Mouse (Mus musculus): ENCODE measurements at regions not wholly inside any gene's neighbourhood (a gene's known extent, or its start where the extent isn't known, plus 50 kb on each side); places are given as distances from the start of the nearest gene placed in this dataset.

DNA sequence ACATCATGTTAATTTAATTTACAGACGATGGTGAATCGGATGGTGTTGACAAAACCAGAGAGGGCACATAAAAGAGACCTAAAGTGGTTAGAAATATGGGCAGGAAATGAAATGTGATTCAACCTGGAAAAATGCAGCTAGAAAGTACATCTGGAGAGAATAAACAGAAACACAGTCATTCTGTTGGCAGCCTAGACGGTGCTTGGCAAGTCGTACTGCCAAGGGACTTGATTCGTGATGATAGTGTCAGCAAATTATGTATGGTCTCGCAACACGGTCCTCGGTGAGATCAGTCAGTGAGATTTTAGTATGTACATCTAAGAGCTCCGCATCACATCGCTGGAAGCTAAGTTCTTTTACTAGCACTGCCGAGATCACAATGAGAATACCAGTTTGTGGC is 338.3 kb upstream of the Pmfbp1 start:
- H3K36me3 ChIP-seq = no peaks in the 10 kb centered on the region
- no peak overlapping the region for H3K4me3 ChIP-seq (replicated peaks)
- 56% methylated on average over 11 of the region's 11 CpGs for WGBS
- no peak overlapping the region for H3K4me2 ChIP-seq
- H3K4me1 ChIP-seq = no peaks in the 10 kb centered on the region
- no peak overlapping the region for H3K9ac ChIP-seq
- no peaks in the 10 kb centered on the region for H3K9me3 ChIP-seq
- no peak overlapping the region for H3K27ac ChIP-seq
- H3K27me3 ChIP-seq (replicated peaks) = no peaks in the 10 kb centered on the region
- ATAC-seq (ENCODE audit: insufficient read depth, low FRiP score, low read depth) = no peak

DNA sequence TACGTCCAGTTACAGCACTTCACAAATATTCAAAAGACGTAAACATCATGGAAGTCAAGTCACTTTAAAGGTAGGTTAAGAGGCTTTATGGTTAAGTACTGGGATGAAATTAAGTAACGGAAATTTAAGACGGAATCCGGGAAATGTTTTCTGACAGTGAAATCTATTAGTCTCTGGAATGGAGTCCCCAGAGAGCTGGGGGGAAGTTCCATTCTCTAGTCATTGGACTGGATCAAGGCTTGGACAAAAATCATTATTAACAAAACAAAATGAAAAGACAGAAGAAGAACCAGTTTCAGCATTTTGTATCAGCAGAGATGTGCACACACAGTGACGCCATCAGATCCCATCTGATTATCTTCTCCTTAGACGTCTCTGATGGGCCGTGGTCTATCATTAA is 337.8 kb upstream of the Pmfbp1 start:
- 76% methylated on average over 8 of the region's 8 CpGs for WGBS

DNA sequence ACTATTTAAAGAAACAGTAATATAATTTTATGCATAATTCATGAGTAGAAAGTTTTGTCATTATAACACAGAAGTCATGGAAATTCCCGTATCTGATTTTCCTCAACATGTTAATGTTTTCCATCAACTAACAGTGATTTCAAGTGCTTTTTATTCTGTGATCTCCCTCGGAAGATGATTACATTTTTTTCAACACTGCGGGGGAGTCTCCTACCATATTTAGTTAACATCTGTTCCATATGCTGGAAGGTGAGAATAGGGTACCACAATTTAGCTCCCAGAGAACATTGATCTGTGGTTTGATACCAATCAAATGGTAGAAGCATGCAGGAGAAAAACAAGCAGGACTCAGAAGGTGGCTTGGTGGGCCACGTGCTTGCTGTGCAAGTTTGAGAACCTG is 321.1 kb upstream of the Pmfbp1 start:
- H3K27ac ChIP-seq = no peak overlapping the region
- no peak overlapping the region for H3K9ac ChIP-seq
- H3K9me3 ChIP-seq = no peaks in the 10 kb centered on the region
- H3K36me3 ChIP-seq = no peaks in the 10 kb centered on the region
- H3K4me2 ChIP-seq = no peak overlapping the region
- ATAC-seq (ENCODE audit: insufficient read depth, low FRiP score, low read depth) = no peak
- no peak overlapping the region for H3K4me3 ChIP-seq (replicated peaks)
- no peaks in the 10 kb centered on the region for H3K27me3 ChIP-seq (replicated peaks)
- no peaks in the 10 kb centered on the region for H3K4me1 ChIP-seq
- 81% methylated on average over 4 of the region's 4 CpGs for WGBS

More for the DNA sequence above, 337.8 kb upstream of the Pmfbp1 start:
- Histone ChIP-seq H3K36me3 (no peaks in the 10 kb centered on the region), H3K27ac (no peak overlapping the region), H3K27me3 (replicated peaks) (no peaks in the 10 kb centered on the region), H3K9ac (no peak overlapping the region), H3K9me3 (no peaks in the 10 kb centered on the region), H3K4me1 (no peaks in the 10 kb centered on the region), H3K4me3 (replicated peaks) (no peak overlapping the region), H3K4me2 (no peak overlapping the region)
- no peak for ATAC-seq (ENCODE audit: insufficient read depth, low FRiP score, low read depth)

DNA sequence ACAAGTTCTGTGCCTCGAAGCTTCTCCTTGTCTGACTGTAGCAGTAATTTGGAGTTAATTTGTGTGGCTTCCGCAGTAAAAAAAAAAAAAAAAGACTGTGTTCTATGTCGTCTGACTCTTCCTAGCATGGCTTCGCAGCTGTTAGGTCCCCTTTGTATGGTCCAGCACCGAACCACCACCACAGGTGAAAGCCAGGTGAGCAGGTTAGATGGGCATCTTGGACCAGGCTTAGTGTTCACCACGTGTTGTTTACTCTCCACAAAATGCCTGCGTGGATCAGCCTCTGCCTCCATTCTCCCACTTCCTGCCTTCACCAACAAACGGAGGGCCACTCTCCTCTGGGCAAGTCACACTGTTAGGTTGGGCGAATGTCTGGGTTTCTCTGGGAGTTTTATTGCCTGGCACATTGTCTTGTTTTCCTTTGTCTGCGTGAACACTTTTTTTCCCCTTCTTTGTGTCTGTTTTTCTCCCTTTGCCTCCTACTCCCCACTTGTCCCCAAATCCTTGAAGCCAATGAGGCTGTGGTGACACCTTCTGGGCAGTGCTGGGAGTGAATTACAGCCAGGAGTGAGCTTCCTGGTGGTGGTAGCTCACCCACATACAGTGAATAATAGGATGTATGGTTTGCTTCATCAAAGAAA is 308.1 kb upstream of the Pmfbp1 start:
- no peak overlapping the region for H3K9ac ChIP-seq
- peak; percentile 63; the same call in 1 of the 2 replicates for ATAC-seq (ENCODE audit: insufficient read depth, low FRiP score, low read depth)

DNA sequence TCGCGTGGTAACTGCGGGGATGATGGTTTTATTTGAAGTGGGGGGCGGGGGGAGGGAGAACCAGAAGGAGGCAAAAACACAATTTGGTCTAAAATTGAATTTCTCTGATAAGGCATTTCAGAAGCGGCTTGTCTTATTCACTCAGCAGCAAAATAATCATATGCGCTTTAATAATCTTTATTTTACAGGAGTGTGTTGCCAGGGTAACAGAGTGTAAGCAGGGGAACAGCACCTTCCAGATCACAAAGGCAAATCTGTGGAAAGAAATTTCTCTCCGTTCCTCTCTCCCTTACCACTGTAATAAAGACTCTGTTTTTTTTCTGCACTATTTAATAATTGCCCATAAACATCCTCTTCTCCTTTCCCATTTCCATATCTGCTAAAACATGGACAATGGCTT is 306.2 kb upstream of the Pmfbp1 start:
- Histone ChIP-seq H3K4me3 (replicated peaks) (no peak overlapping the region), H3K36me3 (no peaks in the 10 kb centered on the region), H3K9me3 (no peaks in the 10 kb centered on the region), H3K27ac (no peak overlapping the region), H3K4me1 (no peaks in the 10 kb centered on the region), H3K27me3 (replicated peaks) (no peaks in the 10 kb centered on the region), H3K9ac (no peak overlapping the region), H3K4me2 (no peak overlapping the region)
- ATAC-seq (ENCODE audit: insufficient read depth, low FRiP score, low read depth) = no peak
- 70% methylated on average over 7 of the region's 7 CpGs for WGBS

More for the DNA sequence above, 308.1 kb upstream of the Pmfbp1 start:
- Histone ChIP-seq H3K9me3 (no peaks in the 10 kb centered on the region), H3K4me3 (replicated peaks) (peak overlapping the region; percentile 10; the same call in 1 of the 2 replicates), H3K4me2 (peak overlapping the region; percentile 42), H3K36me3 (no peaks in the 10 kb centered on the region), H3K27me3 (replicated peaks) (no peaks in the 10 kb centered on the region), H3K27ac (no peak overlapping the region), H3K4me1 (no peaks in the 10 kb centered on the region)
- 28% methylated on average over 10 of the region's 10 CpGs for WGBS

DNA sequence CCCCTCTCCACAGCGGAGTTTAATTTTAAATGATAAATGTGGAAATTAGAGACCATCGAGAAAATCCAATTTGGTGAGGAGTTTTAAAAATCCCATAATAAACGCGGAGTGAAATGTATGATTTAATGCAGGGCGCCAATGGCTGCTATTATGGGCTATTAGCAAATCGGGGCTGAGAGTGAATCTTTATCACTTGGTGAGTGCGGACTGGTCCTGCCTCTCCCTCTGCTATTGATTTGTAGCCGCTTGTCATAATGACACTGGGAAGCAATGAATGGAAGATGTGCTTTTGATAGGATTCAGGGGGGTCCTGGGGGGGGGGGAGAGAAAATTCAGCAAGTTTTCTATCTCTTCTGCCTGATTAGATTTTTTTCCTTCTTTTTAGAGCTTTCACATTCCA is 279.6 kb upstream of the Pmfbp1 start:
- no peak for ATAC-seq (ENCODE audit: insufficient read depth, low FRiP score, low read depth)
- Histone ChIP-seq H3K27me3 (replicated peaks) (no peaks in the 10 kb centered on the region), H3K4me1 (no peaks in the 10 kb centered on the region), H3K4me3 (replicated peaks) (no peak overlapping the region), H3K36me3 (no peaks in the 10 kb centered on the region), H3K9ac (no peak overlapping the region), H3K9me3 (no peaks in the 10 kb centered on the region), H3K4me2 (no peak overlapping the region), H3K27ac (no peak overlapping the region)
- WGBS = 74% methylated on average over 8 of the region's 8 CpGs

DNA sequence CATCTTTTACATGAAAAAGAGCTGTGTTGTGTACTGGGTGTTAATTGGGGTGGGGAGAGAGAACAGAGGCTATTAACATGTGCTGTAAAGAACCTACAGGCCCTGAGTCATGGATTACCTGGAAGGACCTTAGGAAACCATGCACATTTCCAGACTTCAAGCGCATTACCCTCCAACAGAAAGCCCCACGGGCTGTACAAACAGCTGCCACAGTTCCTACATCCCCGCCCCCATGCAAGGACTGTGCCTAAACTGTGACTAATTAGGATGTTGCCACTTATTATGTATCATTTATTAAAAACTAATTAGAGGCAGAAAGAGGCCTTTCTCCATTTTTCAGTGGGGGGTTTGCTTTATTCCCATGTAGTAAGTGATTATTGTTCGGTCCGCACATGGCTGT is 277.5 kb upstream of the Pmfbp1 start:
- Histone ChIP-seq H3K27me3 (replicated peaks) (no peaks in the 10 kb centered on the region), H3K4me1 (no peaks in the 10 kb centered on the region), H3K9ac (no peak overlapping the region), H3K36me3 (no peaks in the 10 kb centered on the region), H3K27ac (no peak overlapping the region), H3K9me3 (no peaks in the 10 kb centered on the region), H3K4me3 (replicated peaks) (no peak overlapping the region), H3K4me2 (no peak overlapping the region)
- WGBS = 72% methylated on average over 5 of the region's 5 CpGs
- ATAC-seq (ENCODE audit: insufficient read depth, low FRiP score, low read depth) = no peak

DNA sequence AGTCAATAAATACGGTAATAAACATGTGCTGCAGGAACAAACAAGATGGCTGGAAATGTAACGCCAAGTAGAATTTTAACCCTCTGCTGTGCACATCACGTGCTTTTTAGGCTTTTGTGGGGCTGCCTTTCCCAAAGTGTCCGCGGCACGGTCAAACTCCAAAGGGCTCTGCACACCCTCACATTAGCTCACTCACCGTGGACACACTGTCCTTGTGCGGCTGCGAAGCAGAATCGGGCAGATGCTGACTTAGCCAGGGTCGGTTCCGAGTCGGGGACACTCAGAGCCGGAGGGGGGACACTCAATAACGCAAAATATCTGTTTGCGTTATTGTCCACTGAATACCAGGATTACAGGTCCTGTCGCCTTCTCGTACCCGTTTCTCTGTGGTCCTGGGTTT is 276.5 kb upstream of the Pmfbp1 start:
- H3K36me3 ChIP-seq = no peaks in the 10 kb centered on the region
- H3K9me3 ChIP-seq = no peaks in the 10 kb centered on the region
- 92% methylated on average over 19 of the region's 19 CpGs for WGBS
- no peak for ATAC-seq (ENCODE audit: insufficient read depth, low FRiP score, low read depth)
- H3K4me3 ChIP-seq (replicated peaks) = no peak overlapping the region
- H3K4me2 ChIP-seq = no peak overlapping the region
- H3K9ac ChIP-seq = no peak overlapping the region
- H3K27me3 ChIP-seq (replicated peaks) = no peaks in the 10 kb centered on the region
- H3K27ac ChIP-seq = no peak overlapping the region
- no peaks in the 10 kb centered on the region for H3K4me1 ChIP-seq

DNA sequence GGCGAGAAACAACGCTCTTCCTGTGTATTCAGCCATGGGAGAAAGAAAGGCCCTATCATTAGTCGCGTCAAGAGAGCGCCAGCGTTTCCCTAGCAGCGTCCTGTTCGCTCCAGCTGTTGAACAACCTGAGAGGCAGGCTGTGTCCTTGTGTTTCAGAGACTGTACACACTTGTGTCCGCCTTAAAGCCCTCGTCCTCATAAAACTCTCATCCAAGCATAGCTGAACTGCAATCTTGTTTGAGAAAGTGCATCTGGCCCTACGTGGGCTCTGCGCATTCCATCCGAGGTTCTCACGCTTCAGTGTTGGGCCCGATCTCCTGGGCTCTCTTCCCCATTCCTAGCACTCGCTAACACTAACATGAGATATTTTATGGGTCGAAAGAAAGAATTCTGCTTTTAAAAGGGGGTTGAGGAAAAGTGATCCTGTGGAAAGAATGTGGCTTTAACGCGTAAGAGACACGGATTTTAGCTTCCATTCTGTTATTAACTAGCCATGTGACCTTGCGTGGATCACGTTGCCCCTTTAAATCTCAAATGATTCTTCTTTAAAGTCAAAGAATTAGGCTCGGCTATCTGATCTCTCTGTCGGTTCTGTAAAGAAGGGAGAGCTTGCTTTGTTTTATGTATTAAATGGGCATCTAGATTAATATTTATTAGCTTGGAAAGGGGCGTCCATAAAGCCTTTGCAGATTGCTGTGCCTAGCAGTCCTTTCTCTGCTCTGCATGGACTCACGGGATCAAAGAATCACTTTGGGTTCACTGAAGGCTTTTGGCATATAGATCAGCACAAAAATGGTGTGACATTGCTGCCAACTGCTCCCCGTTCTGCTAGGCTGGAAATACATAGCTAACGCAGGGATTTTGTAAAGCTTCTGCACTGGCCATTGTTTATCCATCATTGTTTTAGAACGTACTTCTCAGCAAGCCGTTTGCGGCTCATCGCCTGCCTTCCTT is 261.3 kb upstream of the Pmfbp1 start:
- no peaks in the 10 kb centered on the region for H3K9me3 ChIP-seq
- peak overlapping the region; percentile 72 for H3K27ac ChIP-seq
- no peak overlapping the region for H3K4me3 ChIP-seq (replicated peaks)
- H3K36me3 ChIP-seq = no peaks in the 10 kb centered on the region
- H3K4me1 ChIP-seq = 0 out of 2 replicates have a peak, but pooled peaks cover 3% of the 10 kb centered on the region
- no peaks in the 10 kb centered on the region for H3K27me3 ChIP-seq (replicated peaks)
- ATAC-seq (ENCODE audit: insufficient read depth, low FRiP score, low read depth) = peak; percentile 60; the same call in 1 of the 2 replicates
- WGBS = 35% methylated on average over 32 of the region's 32 CpGs
- H3K4me2 ChIP-seq = peak overlapping the region; percentile 29
- H3K9ac ChIP-seq = no peak overlapping the region

DNA sequence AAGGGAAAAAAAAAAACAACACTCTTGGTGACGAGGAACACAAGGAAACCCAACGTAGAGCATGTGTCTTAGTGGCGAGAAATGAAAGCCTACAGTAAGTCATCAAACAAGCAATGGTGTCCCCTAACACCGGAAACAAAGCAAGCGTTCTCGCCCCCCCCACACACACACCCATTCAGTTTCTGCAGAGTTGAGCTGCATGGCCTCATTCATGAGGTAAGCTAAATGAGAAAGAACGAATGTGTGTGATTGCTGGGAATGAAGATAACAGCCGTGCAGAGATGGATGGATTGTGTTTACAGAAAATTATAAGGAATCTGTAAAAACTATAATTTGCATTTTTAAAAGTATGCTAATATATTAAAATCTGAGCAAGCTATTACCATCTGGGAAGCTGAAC is 248.3 kb upstream of the Pmfbp1 start:
- no peak overlapping the region for H3K4me2 ChIP-seq
- H3K27me3 ChIP-seq (replicated peaks) = no peaks in the 10 kb centered on the region
- no peaks in the 10 kb centered on the region for H3K36me3 ChIP-seq
- no peak overlapping the region for H3K4me3 ChIP-seq (replicated peaks)
- H3K9ac ChIP-seq = no peak overlapping the region
- no peak overlapping the region for H3K27ac ChIP-seq
- 58% methylated on average over 8 of the region's 8 CpGs for WGBS
- H3K4me1 ChIP-seq = no peaks in the 10 kb centered on the region
- no peak for ATAC-seq (ENCODE audit: insufficient read depth, low FRiP score, low read depth)
- no peaks in the 10 kb centered on the region for H3K9me3 ChIP-seq

DNA sequence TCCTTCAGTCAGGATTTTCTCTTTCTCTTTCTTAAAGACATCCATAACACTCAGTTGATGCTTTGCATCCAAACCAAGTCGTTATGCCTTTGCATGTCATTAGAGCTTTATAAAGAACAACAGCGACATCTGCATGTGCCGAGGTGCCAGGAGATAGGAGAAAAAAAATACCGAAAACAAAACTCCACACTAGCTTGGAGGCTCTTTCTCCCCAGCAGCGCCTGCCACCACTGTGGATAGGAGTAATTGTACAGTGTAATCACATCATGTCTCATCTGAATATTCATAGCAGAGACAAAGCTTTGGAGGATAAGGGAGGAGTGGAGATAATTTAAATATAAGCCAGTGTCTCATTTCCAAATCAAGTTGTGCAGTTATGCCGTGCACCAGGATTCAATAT is 246.0 kb upstream of the Pmfbp1 start:
- Histone ChIP-seq H3K4me3 (replicated peaks) (no peak overlapping the region), H3K4me2 (no peak overlapping the region), H3K36me3 (no peaks in the 10 kb centered on the region), H3K27me3 (replicated peaks) (no peaks in the 10 kb centered on the region), H3K27ac (no peak overlapping the region), H3K4me1 (no peaks in the 10 kb centered on the region), H3K9ac (no peak overlapping the region), H3K9me3 (no peaks in the 10 kb centered on the region)
- ATAC-seq (ENCODE audit: insufficient read depth, low FRiP score, low read depth) = no peak
- WGBS = 84% methylated on average over 6 of the region's 6 CpGs

DNA sequence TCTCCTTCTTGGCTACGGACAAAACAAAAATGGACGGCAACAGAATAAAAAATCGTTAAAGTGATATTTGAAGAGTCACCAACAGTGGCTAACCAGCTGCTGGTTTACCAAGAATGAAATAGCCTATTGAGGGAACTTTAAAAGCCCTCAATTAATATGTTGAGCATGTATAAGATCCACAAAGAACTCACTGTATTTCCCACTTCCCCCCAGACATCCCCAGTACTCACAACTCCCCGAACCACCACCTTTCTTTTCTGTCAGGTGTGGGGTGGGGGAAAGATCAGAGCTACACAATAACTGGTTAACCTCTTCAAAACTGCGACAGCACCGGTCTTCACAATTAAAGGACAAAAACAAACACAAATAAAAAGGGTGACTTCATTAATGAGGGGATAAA is 245.5 kb upstream of the Pmfbp1 start:
- Histone ChIP-seq H3K4me3 (replicated peaks) (no peak overlapping the region), H3K9me3 (no peaks in the 10 kb centered on the region), H3K4me2 (no peak overlapping the region), H3K9ac (no peak overlapping the region), H3K36me3 (no peaks in the 10 kb centered on the region), H3K27me3 (replicated peaks) (no peaks in the 10 kb centered on the region), H3K27ac (no peak overlapping the region), H3K4me1 (no peaks in the 10 kb centered on the region)
- no peak for ATAC-seq (ENCODE audit: insufficient read depth, low FRiP score, low read depth)
- 78% methylated on average over 6 of the region's 6 CpGs for WGBS

Data from stomach, embryonic 15.5 days (tissue).